In genomic region chr9:100506652-100507051, GRCm38 (mm10) we compare ENCODE assay signal across 9 mouse cellular contexts. TPM values are rescaled to one million over a fixed set of nuclear protein-coding genes. Genes with fewer than 3 reads are reported as not detected.
DNase-seq lines count a peak whose midpoint lies in the region; ATAC-seq and TF ChIP-seq lines count a peak whose summit lies in the region.
"Had no signal": no experiment of that assay in that cellular context is flagged by ENCODE, and none has a peak within 500 bp of the region (broad histone marks: within the 10 kb centered on the region; RNA-seq: fewer than 3 reads in every experiment).

No protein-coding gene starts in this region.

- H3K9ac ChIP-seq in heart, embryonic 12.5 days: no peak overlapping the region
- no peak overlapping the region for H3K9ac ChIP-seq in intestine, postnatal 0 days (ENCODE audit: low read depth, low read length)

- H3K27ac ChIP-seq in heart, embryonic 12.5 days (ENCODE audit: poor library complexity, severe bottlenecking): no peak overlapping the region
- H3K27ac ChIP-seq in gastrocnemius, adult 2 months: peak overlapping the region; percentile 86
- peak overlapping the region; percentile 46; the same call in 1 of the 2 replicates for H3K27ac ChIP-seq in intestine, postnatal 0 days (ENCODE audit: low read depth, low read length)
- H3K27ac ChIP-seq in macrophage: peak overlapping the region; percentile 46

- intact Hi-C loops in gastrocnemius, adult 2 months (cut with DNase I): loop anchor here (2.0 kb wide), 1 partner anchor 36 kb away; no protein-coding TSS in a partner anchor

- no peak for ATAC-seq in heart, embryonic 12.5 days (ENCODE audit: insufficient number of reproducible peaks, low FRiP score)
- ATAC-seq in intestine, postnatal 0 days: no peak

- 60% methylated on average over 2 of the region's 2 CpGs for WGBS in heart, embryonic 12.5 days
- WGBS in intestine, postnatal 0 days: 12% methylated on average over 2 of the region's 2 CpGs
- 9% methylated on average over 2 of the region's 2 CpGs for WGBS in macrophage (ENCODE audit: missing documents)

- no peaks in the 10 kb centered on the region for H3K9me3 ChIP-seq in heart, embryonic 12.5 days (replicated peaks)
- no peaks in the 10 kb centered on the region for H3K9me3 ChIP-seq in intestine, postnatal 0 days (ENCODE audit: control insufficient read depth)

- H3K27me3 ChIP-seq in heart, embryonic 12.5 days (replicated peaks): no peaks in the 10 kb centered on the region
- H3K27me3 ChIP-seq in intestine, postnatal 0 days (replicated peaks; ENCODE audit: control insufficient read depth, insufficient read depth, low read length): no peaks in the 10 kb centered on the region

- peak; percentile 86 to 89 for DNase-seq in heart, adult 18-20 months
- peak; percentile 77 for DNase-seq in gastrocnemius, adult 2 months
- no peak for DNase-seq in frontal cortex, postnatal 25 days (ENCODE audit: low spot score in 2 of 2)
- DNase-seq in layer of hippocampus, postnatal 14 days (ENCODE audit: low spot score in 2 of 2): no peak
- DNase-seq in yolk sac, embryonic 10.5 days (ENCODE audit: low spot score): no peak
- DNase-seq: spleen, adult 18-20 months had no signal

- TF ChIP-seq CTCF in gastrocnemius, adult 2 months (IDR thresholded peaks at IDR 0.05): no peak
- no peak for TF ChIP-seq CTCF in intestine, postnatal 0 days (IDR thresholded peaks at IDR 0.05; ENCODE audit: low read depth)

- peaks cover 1% of the 10 kb centered on the region for H3K36me3 ChIP-seq in heart, embryonic 12.5 days
- no peaks in the 10 kb centered on the region for H3K36me3 ChIP-seq in intestine, postnatal 0 days (ENCODE audit: control insufficient read depth, insufficient read depth)
- no peaks in the 10 kb centered on the region for H3K36me3 ChIP-seq in macrophage (ENCODE audit: inconsistent target)

- peaks cover 86% of the 10 kb centered on the region for H3K79me2 ChIP-seq in macrophage (ENCODE audit: inconsistent target)

- peaks cover 6% of the 10 kb centered on the region; the same call in 1 of the 2 replicates for H3K4me1 ChIP-seq in heart, embryonic 12.5 days (replicated peaks)
- H3K4me1 ChIP-seq in intestine, postnatal 0 days (replicated peaks; ENCODE audit: control insufficient read depth, insufficient read depth, low read length): no peaks in the 10 kb centered on the region

- H3K4me2 ChIP-seq in heart, embryonic 12.5 days: no peak overlapping the region
- peak overlapping the region; percentile 53 for H3K4me2 ChIP-seq in intestine, postnatal 0 days (replicated peaks; ENCODE audit: low read depth)

- H3K4me3 ChIP-seq in heart, embryonic 12.5 days: no peak overlapping the region
- H3K4me3 ChIP-seq in gastrocnemius, adult 2 months: peak overlapping the region; percentile 71
- H3K4me3 ChIP-seq in intestine, postnatal 0 days (ENCODE audit: low read depth, low read length): peak overlapping the region; percentile 34
- peak overlapping the region; percentile 32 for H3K4me3 ChIP-seq in macrophage (ENCODE audit: inconsistent target)

RNA-seq across cellular contexts. Expression of gene Il20rb, which starts 20.1 kb away (rescaled TPM):
- total RNA-seq in heart, adult 18-20 months (2021): 1 to 10 TPM in 1 of 2 experiments, under 1 TPM in 1; 0.47 to 1.2 TPM
- 0.59 and 0.65 TPM in 2 replicates for polyA plus RNA-seq in heart, embryonic 12.5 days (2016; fragmentation: Nextera tagmentation; extraction: Ambion mirVana)
- total RNA-seq in gastrocnemius, adult 2 months (2021): 1 to 10 TPM; 1.3 to 1.9 TPM
- 1.2 and 1.8 TPM in 2 replicates for polyA plus RNA-seq in intestine, postnatal 0 days (2015; fragmentation: Nextera tagmentation; extraction: Ambion mirVana)
- total RNA-seq in macrophage (2018; cell fraction: chromatin; rRNA removed): 10 to 100 TPM in 24 of 26 experiments, 1 to 10 TPM in 2; 8.4 to 22.7 (median 15.7) TPM
- 1 to 10 TPM in 25 of 26 experiments, under 1 TPM in 1; 0.83 to 2.6 (median 1.6) TPM for total RNA-seq in macrophage (2018; cell fraction: cytosol; rRNA removed)
- 10 to 100 TPM in 14 of 26 experiments, 1 to 10 TPM in 12; 5.0 to 32.8 (median 10.6) TPM for total RNA-seq in macrophage (2018; cell fraction: nucleus; rRNA removed)
- 1.2 to 1.4 TPM (median 1.3 TPM) in 3 replicates for polyA plus RNA-seq in macrophage (2018)
- 1 to 10 TPM; 1.3 to 1.5 TPM for total RNA-seq in layer of hippocampus, postnatal 14 days (2021)

RNA-seq across cellular contexts. Expression of gene Nck1, which starts 39.3 kb away (rescaled TPM):
- total RNA-seq in heart, adult 18-20 months (2021): 10 to 100 TPM; 37.0 to 45.2 TPM
- polyA plus RNA-seq in heart, embryonic 12.5 days (2016; fragmentation: Nextera tagmentation; extraction: Ambion mirVana): 59.4 and 64.1 TPM in 2 replicates
- total RNA-seq in gastrocnemius, adult 2 months (2021): 10 to 100 TPM; 26.0 to 37.4 TPM
- polyA plus RNA-seq in intestine, postnatal 0 days (2015; fragmentation: Nextera tagmentation; extraction: Ambion mirVana): 45.6 and 46.5 TPM in 2 replicates
- total RNA-seq in macrophage (2018; cell fraction: chromatin; rRNA removed): 100 to 1,000 TPM in 1 of 26 experiments, 10 to 100 TPM in 25; 18.8 to 126 (median 47.6) TPM
- total RNA-seq in macrophage (2018; cell fraction: cytosol; rRNA removed): 100 to 1,000 TPM in 1 of 26 experiments, 10 to 100 TPM in 25; 29.8 to 102 (median 38.8) TPM
- total RNA-seq in macrophage (2018; cell fraction: nucleus; rRNA removed): 100 to 1,000 TPM in 1 of 26 experiments, 10 to 100 TPM in 25; 25.6 to 111 (median 60.5) TPM
- 31.2 to 47.4 TPM (median 39.3 TPM) in 3 replicates for polyA plus RNA-seq in macrophage (2018)
- total RNA-seq in layer of hippocampus, postnatal 14 days (2021): 10 to 100 TPM; 26.5 to 29.4 TPM

Comparison
In these comparisons a context has a peak if more than half of its experiments do, and no peak if none do; other contexts are left out.
1. DNase-seq: peak in heart, adult 18-20 months (2 of 2) and gastrocnemius, adult 2 months (single experiment); none in frontal cortex, postnatal 25 days (0 of 2), layer of hippocampus, postnatal 14 days (0 of 2) and yolk sac, embryonic 10.5 days (single experiment).